Mouse (Mus musculus) ES-E14 (cell line): ENCODE data around the gene Gdap1l1. TPM values are rescaled to one million over a fixed set of nuclear protein-coding genes. Genes with fewer than 3 reads are reported as not detected.

Experiments used
- DNase-seq: peaks from one replicate; pipeline ENCODE4 v3.0.0-alpha.2; 2013; ENCODE audit warnings: low read depth, low spot score
- H3K27ac ChIP-seq: 2 replicates; pipeline ENCODE4 v1.5.1; 2012; ENCODE audit warnings: low read depth, mild to moderate bottlenecking, low read length, moderate library complexity, mixed read lengths; ENCODE audit not compliant: poor library complexity, insufficient read depth, severe bottlenecking
- H3K36me3 ChIP-seq: 2 replicates; pipeline ENCODE4 v1.6.1; 2012; ENCODE audit warnings: mild to moderate bottlenecking, low read length, moderate library complexity, mixed read lengths; ENCODE audit not compliant: control insufficient read depth, poor library complexity, insufficient read depth, severe bottlenecking
- H3K4me1 ChIP-seq, 2 experiments: fragments of 150-350 bp in 1 of 2; sonication (generic) in 1 of 2; 2 replicates each; pipeline ENCODE4 v1.6.1; 2012; ENCODE audit warnings: low read length in 2 of 2, mild to moderate bottlenecking in 1 of 2, mixed read lengths in 1 of 2; ENCODE audit not compliant: control insufficient read depth in 2 of 2, insufficient read depth in 2 of 2, poor library complexity in 1 of 2
- H3K4me3 ChIP-seq, 2 experiments: fragments of 150-350 bp in 1 of 2; sonication (generic) in 1 of 2; 2 replicates each; pipeline ENCODE4 v1.5.1; 2012; ENCODE audit warnings: low read length in 2 of 2, low read depth in 1 of 2, mild to moderate bottlenecking in 1 of 2, mixed read lengths in 1 of 2; ENCODE audit not compliant: insufficient read depth in 1 of 2, poor library complexity in 1 of 2, severe bottlenecking in 1 of 2
- H3K9ac ChIP-seq: 2 replicates; pipeline ENCODE4 v1.6.1; 2012; ENCODE audit warnings: low read depth, mild to moderate bottlenecking, low read length, mixed read lengths; ENCODE audit not compliant: poor library complexity, insufficient read depth, severe bottlenecking
- H3K9me3 ChIP-seq: fragments of 150-350 bp; sonication (generic); 2 replicates; pipeline ENCODE4 v1.6.1; 2012; ENCODE audit warnings: low read depth, mild to moderate bottlenecking, low read length; ENCODE audit not compliant: control insufficient read depth, insufficient read depth
- CHD2 ChIP-seq: IDR thresholded peaks from 2 replicates; pipeline ENCODE4 v1.6.1; 2014; ENCODE audit warnings: mild to moderate bottlenecking, low read depth, low read length, inconsistent platforms
- HCFC1 ChIP-seq: IDR thresholded peaks from 2 replicates; pipeline ENCODE4 v1.6.1; 2012; ENCODE audit warnings: low read length, inconsistent platforms, borderline replicate concordance; ENCODE audit not compliant: insufficient read depth
- MAFK ChIP-seq: IDR thresholded peaks from 2 replicates; pipeline ENCODE4 v1.6.1; 2014; ENCODE audit warnings: mild to moderate bottlenecking, low read depth, low read length, inconsistent platforms; ENCODE audit not compliant: insufficient read depth
- ZC3H11A ChIP-seq: IDR thresholded peaks from 2 replicates; pipeline ENCODE4 v1.6.1; 2012; ENCODE audit warnings: low read depth, mild to moderate bottlenecking, inconsistent platforms, low read length, borderline replicate concordance
- ZNF384 ChIP-seq: IDR thresholded peaks from 2 replicates; pipeline ENCODE4 v1.6.1; 2012; ENCODE audit warnings: low read depth, low read length, inconsistent platforms
- in situ Hi-C, 2 experiments: fragments of 600-800 bp; cut with MboI; formaldehyde crosslinking; loops; one replicate each; pipeline ENCODE4 v1.15.1; 2025; ENCODE audit warnings: low sequenced_read_pairs in 2 of 2, inconsistent platforms in 1 of 2; ENCODE audit not compliant: unreplicated experiment in 2 of 2
- total RNA-seq: library from RNA; depleted of rRNA; stranded (reverse); fragments of 300-350 nt; gene quantifications from 2 replicates; pipeline ENCODE4 v1.2.3, GENCODE M21; 2012

Gene Gdap1l1
- total RNA-seq, 1 experiment, result 1.1 TPM

- TF ChIP-seq HCFC1, result no peak
- TF ChIP-seq ZNF384, result no peak
- TF ChIP-seq CHD2, result no peak
- Histone ChIP-seq H3K9me3 (no peaks in the 10 kb centered on the region), H3K4me1 (peaks cover 0 to 5% of the 10 kb centered on the region in 2 experiments; a peak in 1 of 4 replicates), H3K27ac (no peak overlapping the region), H3K36me3 (no peaks in the 10 kb centered on the region), H3K4me3 (no peak overlapping the region), H3K9ac (no peak overlapping the region)
- DNase-seq, result no peak
- in situ Hi-C loops, result no loop called here
Observed at GRCm38 (mm10) chr2:163397071-163397470, 41.2 kb upstream of the Gdap1l1 start.

- TF ChIP-seq HCFC1 (no peak), CHD2 (no peak), ZNF384 (no peak), MAFK (no peak), ZC3H11A (no peak)
- H3K4me1 ChIP-seq, result peaks cover 0 to 5% of the 10 kb centered on the region in 2 experiments; a peak in 1 of 4 replicates
- in situ Hi-C loops, result no loop called here
- no peaks in the 10 kb centered on the region for H3K36me3 ChIP-seq
- peak within 1 kb of the TSS in 1 of 2 experiments; percentile 19; a peak in 1 of 4 replicates for H3K4me3 ChIP-seq
- no peak within 1 kb of the TSS for H3K9ac ChIP-seq
- DNase-seq, result no peak
- H3K27ac ChIP-seq, result no peak within 1 kb of the TSS
- no peaks in the 10 kb centered on the region for H3K9me3 ChIP-seq
Observed at GRCm38 (mm10) chr2:163397905-163398304, 40.4 kb upstream of the Gdap1l1 start, which contains the start of gene Jph2. TSS of gene Jph2 (minus strand) at chr2:163397993.

GRCm38 (mm10) chr2:163398770-163399169 lies 39.5 kb upstream of the Gdap1l1 start:
- no peak for TF ChIP-seq CHD2
- no peak for TF ChIP-seq MAFK
- TF ChIP-seq HCFC1, result no peak
- TF ChIP-seq ZC3H11A, result no peak
- TF ChIP-seq ZNF384, result no peak
- H3K4me3 ChIP-seq, result no peak overlapping the region
- no peak overlapping the region for H3K27ac ChIP-seq
- no peaks in the 10 kb centered on the region for H3K9me3 ChIP-seq
- no peak for DNase-seq
- H3K4me1 ChIP-seq, result peaks cover 0 to 5% of the 10 kb centered on the region in 2 experiments; a peak in 1 of 4 replicates
- H3K9ac ChIP-seq, result no peak overlapping the region
- no peaks in the 10 kb centered on the region for H3K36me3 ChIP-seq
- in situ Hi-C loops, result no loop called here

GRCm38 (mm10) chr2:163399222-163399621 lies 39.1 kb upstream of the Gdap1l1 start:
- Histone ChIP-seq H3K4me3 (no peak overlapping the region), H3K27ac (no peak overlapping the region), H3K36me3 (no peaks in the 10 kb centered on the region), H3K9ac (no peak overlapping the region), H3K4me1 (peaks cover 0 to 5% of the 10 kb centered on the region in 2 experiments; a peak in 1 of 4 replicates), H3K9me3 (no peaks in the 10 kb centered on the region)
- in situ Hi-C loops, result no loop called here
- no peak for TF ChIP-seq HCFC1
- no peak for TF ChIP-seq ZC3H11A
- TF ChIP-seq MAFK, result no peak
- no peak for DNase-seq

- no peak overlapping the region for H3K4me3 ChIP-seq
- no peaks in the 10 kb centered on the region for H3K9me3 ChIP-seq
- H3K9ac ChIP-seq, result no peak overlapping the region
- peak; percentile 87 for DNase-seq
- TF ChIP-seq ZC3H11A (peak; percentile 100), ZNF384 (peak; percentile 26; the same call in 1 of the 2 replicates), MAFK (peak; percentile 51; the same call in 1 of the 2 replicates), CHD2 (no peak), HCFC1 (no peak)
- no peak overlapping the region for H3K27ac ChIP-seq
- in situ Hi-C loops, result loop anchor here in 1 of 2 experiments (5.0 kb wide), 1 partner anchor 59 kb away; no protein-coding TSS in a partner anchor
- no peaks in the 10 kb centered on the region for H3K36me3 ChIP-seq
- peaks cover 0 to 5% of the 10 kb centered on the region in 2 experiments; a peak in 1 of 4 replicates for H3K4me1 ChIP-seq
Observed at GRCm38 (mm10) chr2:163401221-163401620, 37.1 kb upstream of the Gdap1l1 start.
